Mouse (Mus musculus): ENCODE measurements around the gene Kif28. TPM values are rescaled to one million over a fixed set of nuclear protein-coding genes. Genes with fewer than 3 reads are reported as not detected.
"Not testable (repeated sequence)": the region's sequence is repeated elsewhere in the genome, so short reads cannot be mapped to it uniquely, and the experiment has no call there.

The Kif28 gene
- polyA plus RNA-seq, 1 experiment from 2014 or later, result 0.05 TPM

GRCm38 (mm10) chr1:179734500-179735474, 10.3 kb downstream of the Kif28 start:
- no peak for ATAC-seq (ENCODE audit: low FRiP score, low read depth)
- H3K4me3 ChIP-seq, result no peak overlapping the region
- no peaks in the 10 kb centered on the region for H3K36me3 ChIP-seq
- no peak overlapping the region for H3K4me2 ChIP-seq
- H3K27ac ChIP-seq (replicated peaks), result no peak overlapping the region
- H3K4me1 ChIP-seq (replicated peaks), result no peaks in the 10 kb centered on the region
- no peak overlapping the region for H3K9ac ChIP-seq
- no peaks in the 10 kb centered on the region for H3K9me3 ChIP-seq
- 37% methylated on average over 15 of the region's 15 CpGs for WGBS
- no peaks in the 10 kb centered on the region for H3K27me3 ChIP-seq

DNA sequence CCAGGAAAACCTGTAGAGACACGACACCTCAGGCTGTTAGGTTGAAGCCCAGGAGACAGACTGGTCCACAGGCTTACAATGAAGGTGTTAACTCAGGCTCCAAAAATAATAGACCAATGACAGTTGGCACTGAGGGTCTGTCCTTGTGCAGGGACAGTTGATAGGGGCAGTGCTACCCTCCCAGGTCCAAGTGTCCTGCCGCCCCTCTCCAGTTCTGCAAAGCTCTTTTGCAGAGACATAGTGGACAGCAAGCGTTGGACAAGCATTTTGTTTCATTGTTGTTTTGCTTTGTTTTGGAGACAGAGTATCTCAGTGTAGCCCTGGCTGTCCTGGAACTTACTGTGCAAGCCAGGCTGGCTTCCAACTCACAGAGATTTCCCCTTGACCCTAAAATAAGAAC, 13.7 kb downstream of the Kif28 start:
- no peak for ATAC-seq (ENCODE audit: low FRiP score, low read depth)
- WGBS, result 88% methylated on average over 3 of the region's 3 CpGs
- H3K27ac ChIP-seq (replicated peaks), result no peak overlapping the region

DNA sequence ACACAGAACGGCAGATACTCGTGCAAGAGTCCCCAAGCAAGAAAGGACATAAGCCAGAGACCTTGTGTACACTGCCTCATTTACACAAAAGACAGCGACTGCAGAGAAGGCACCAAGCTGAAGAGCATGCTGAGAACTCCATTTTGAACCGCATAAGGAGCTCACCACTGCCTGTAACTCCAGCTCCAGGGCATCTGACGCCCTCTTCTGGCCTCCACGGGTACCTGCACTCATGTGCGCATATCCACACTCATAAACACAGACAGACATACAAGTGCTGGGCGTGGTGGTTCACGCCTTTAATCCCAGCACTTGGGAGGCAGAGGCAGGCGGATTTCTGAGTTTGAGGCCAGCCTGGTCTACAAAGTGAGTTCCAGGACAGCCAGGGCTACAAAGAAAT, 16.4 kb downstream of the Kif28 start:
- no peaks in the 10 kb centered on the region for H3K4me1 ChIP-seq (replicated peaks)
- H3K9ac ChIP-seq, result no peak overlapping the region
- no peaks in the 10 kb centered on the region for H3K27me3 ChIP-seq
- H3K36me3 ChIP-seq, result no peaks in the 10 kb centered on the region
- H3K27ac ChIP-seq (replicated peaks), result no peak overlapping the region
- no peak overlapping the region for H3K4me3 ChIP-seq
- H3K9me3 ChIP-seq, result no peaks in the 10 kb centered on the region
- 90% methylated on average over 10 of the region's 10 CpGs for WGBS
- no peak for ATAC-seq (ENCODE audit: low FRiP score, low read depth)
- no peak overlapping the region for H3K4me2 ChIP-seq

More for the DNA sequence above, 13.7 kb downstream of the Kif28 start:
- no peaks in the 10 kb centered on the region for H3K4me1 ChIP-seq (replicated peaks)
- H3K9ac ChIP-seq, result no peak overlapping the region
- no peaks in the 10 kb centered on the region for H3K9me3 ChIP-seq
- H3K4me2 ChIP-seq, result no peak overlapping the region
- H3K27me3 ChIP-seq, result no peaks in the 10 kb centered on the region
- no peaks in the 10 kb centered on the region for H3K36me3 ChIP-seq
- no peak overlapping the region for H3K4me3 ChIP-seq

- H3K4me3 ChIP-seq, result no peak overlapping the region
- H3K4me1 ChIP-seq (replicated peaks), result no peaks in the 10 kb centered on the region
- H3K4me2 ChIP-seq, result no peak overlapping the region
- H3K9me3 ChIP-seq, result no peaks in the 10 kb centered on the region
- no peaks in the 10 kb centered on the region for H3K27me3 ChIP-seq
- H3K36me3 ChIP-seq, result no peaks in the 10 kb centered on the region
- H3K27ac ChIP-seq (replicated peaks), result no peak overlapping the region
- H3K9ac ChIP-seq, result no peak overlapping the region
- WGBS, result 70% methylated on average over 8 of the region's 8 CpGs
- no peak for ATAC-seq (ENCODE audit: low FRiP score, low read depth)
Measured at GRCm38 (mm10) chr1:179722811-179723469, 22.1 kb downstream of the Kif28 start.

DNA sequence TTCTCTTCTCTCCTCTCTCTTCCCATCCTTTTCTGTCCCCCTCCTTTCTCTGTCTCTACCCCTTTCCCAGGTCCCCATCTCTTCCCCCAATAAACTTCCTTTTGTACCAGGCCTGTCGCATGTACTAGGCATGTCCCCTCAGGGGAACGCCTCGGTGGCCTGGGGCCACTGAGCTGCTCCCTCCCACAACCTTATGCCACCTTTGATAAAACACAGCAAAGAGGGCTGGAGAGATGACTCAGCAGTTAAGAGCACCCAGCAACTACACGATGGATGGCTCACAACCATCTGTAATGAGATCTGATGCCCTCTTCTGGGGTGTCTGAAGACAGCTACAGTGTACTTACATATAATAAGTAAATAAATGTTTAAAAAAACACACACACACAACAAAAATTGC, 29.3 kb downstream of the Kif28 start:
- Histone ChIP-seq H3K36me3 (no peaks in the 10 kb centered on the region), H3K4me3 (no peak overlapping the region), H3K9ac (no peak overlapping the region), H3K27me3 (no peaks in the 10 kb centered on the region), H3K4me1 (replicated peaks) (no peaks in the 10 kb centered on the region), H3K27ac (replicated peaks) (no peak overlapping the region), H3K4me2 (no peak overlapping the region), H3K9me3 (no peaks in the 10 kb centered on the region)
- 94% methylated on average over 4 of the region's 4 CpGs for WGBS
- no peak for ATAC-seq (ENCODE audit: low FRiP score, low read depth)

- not testable (repeated sequence) for H3K4me1 ChIP-seq (replicated peaks); H3K4me2 ChIP-seq; H3K9me3 ChIP-seq; ATAC-seq (ENCODE audit: low FRiP score, low read depth); H3K4me3 ChIP-seq; H3K36me3 ChIP-seq; H3K27ac ChIP-seq (replicated peaks); H3K27me3 ChIP-seq; H3K9ac ChIP-seq
- WGBS, result 91% methylated on average over 4 of the region's 4 CpGs
Measured at GRCm38 (mm10) chr1:179715289-179715688, 29.8 kb downstream of the Kif28 start.

DNA sequence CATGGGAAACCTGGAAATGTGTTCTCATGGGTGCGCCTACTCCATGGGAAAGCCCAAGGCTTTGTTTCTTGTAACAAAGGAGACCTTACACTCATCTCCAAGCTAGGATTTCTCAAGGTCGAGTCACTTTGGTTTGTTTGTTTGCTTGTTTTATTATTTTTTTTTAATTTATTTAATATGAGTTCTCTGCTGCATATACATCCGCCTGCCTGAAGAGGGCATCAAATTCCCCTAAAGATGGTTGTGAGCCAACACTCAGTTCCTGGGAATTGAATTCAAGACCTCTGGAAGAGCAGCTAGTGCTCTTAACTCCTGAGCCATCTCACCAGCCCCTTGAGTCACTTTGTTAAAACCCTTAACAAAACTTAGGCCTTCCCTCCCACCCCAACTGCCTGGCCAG, 31.7 kb downstream of the Kif28 start:
- Histone ChIP-seq H3K9me3 (no peaks in the 10 kb centered on the region), H3K27me3 (no peaks in the 10 kb centered on the region), H3K4me2 (no peak overlapping the region), H3K9ac (no peak overlapping the region), H3K4me1 (replicated peaks) (no peaks in the 10 kb centered on the region), H3K27ac (replicated peaks) (no peak overlapping the region), H3K4me3 (no peak overlapping the region), H3K36me3 (no peaks in the 10 kb centered on the region)
- no peak for ATAC-seq (ENCODE audit: low FRiP score, low read depth)
- 87% methylated on average over 3 of the region's 3 CpGs for WGBS

DNA sequence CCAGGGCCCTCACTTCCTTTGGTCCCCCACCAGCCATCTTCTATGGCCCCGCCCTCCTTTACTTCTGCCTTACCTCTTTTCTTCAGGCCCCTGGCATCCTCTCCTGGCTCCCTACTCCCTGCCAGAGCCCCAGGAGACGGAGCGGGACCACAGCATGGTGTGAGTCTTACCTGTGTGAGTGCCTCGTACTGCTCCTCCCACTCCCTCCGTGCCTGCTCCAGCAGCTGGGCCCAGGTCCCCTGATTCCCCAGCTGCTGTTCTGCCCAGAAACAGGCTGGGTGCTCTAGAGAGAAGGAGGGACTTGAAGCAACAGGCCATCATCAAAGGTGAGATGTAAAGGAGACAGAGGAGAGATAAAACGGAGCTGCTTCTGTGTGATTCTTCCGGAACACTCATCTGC, 32.4 kb downstream of the Kif28 start:
- ATAC-seq (ENCODE audit: low FRiP score, low read depth), result no peak
- Histone ChIP-seq H3K27me3 (no peaks in the 10 kb centered on the region), H3K4me1 (replicated peaks) (no peaks in the 10 kb centered on the region), H3K4me2 (no peak overlapping the region), H3K9ac (no peak overlapping the region), H3K27ac (replicated peaks) (no peak overlapping the region), H3K36me3 (no peaks in the 10 kb centered on the region), H3K9me3 (no peaks in the 10 kb centered on the region), H3K4me3 (no peak overlapping the region)
- 83% methylated on average over 7 of the region's 7 CpGs for WGBS

- Histone ChIP-seq H3K27ac (replicated peaks) (no peak overlapping the region), H3K9me3 (no peaks in the 10 kb centered on the region), H3K4me3 (no peak overlapping the region), H3K4me1 (replicated peaks) (no peaks in the 10 kb centered on the region), H3K36me3 (no peaks in the 10 kb centered on the region), H3K27me3 (no peaks in the 10 kb centered on the region), H3K4me2 (no peak overlapping the region), H3K9ac (no peak overlapping the region)
- WGBS, result 86% methylated on average over 5 of the region's 5 CpGs
- no peak for ATAC-seq (ENCODE audit: low FRiP score, low read depth)
Measured at GRCm38 (mm10) chr1:179710739-179711138, 34.3 kb downstream of the Kif28 start.

DNA sequence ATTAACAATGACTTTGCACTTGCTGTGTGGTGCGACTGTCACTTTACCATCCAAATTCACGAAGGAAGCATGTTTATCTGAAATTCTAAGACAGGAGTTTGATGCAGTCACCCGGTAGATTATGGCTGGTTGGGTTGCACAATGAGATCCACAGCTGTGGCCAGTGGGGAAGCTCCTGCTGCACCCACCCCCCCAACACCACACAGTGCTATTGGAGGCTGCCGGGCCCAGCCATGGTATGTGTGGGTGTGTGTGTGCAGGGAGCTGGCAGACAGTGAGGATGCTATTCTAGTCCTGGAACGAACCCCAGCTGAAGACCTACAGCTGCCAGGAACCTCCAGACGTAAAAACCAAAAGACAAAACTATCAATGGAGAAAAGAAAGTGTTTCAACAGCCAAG, 35.7 kb downstream of the Kif28 start:
- Histone ChIP-seq H3K4me2 (no peak overlapping the region), H3K36me3 (no peaks in the 10 kb centered on the region), H3K27me3 (no peaks in the 10 kb centered on the region), H3K9me3 (no peaks in the 10 kb centered on the region), H3K4me3 (no peak overlapping the region), H3K27ac (replicated peaks) (no peak overlapping the region), H3K4me1 (replicated peaks) (no peaks in the 10 kb centered on the region), H3K9ac (no peak overlapping the region)
- no peak for ATAC-seq (ENCODE audit: low FRiP score, low read depth)
- 81% methylated on average over 6 of the region's 6 CpGs for WGBS

- ATAC-seq (ENCODE audit: low FRiP score, low read depth), result no peak
- H3K27ac ChIP-seq (replicated peaks), result no peak overlapping the region
- WGBS, result 89% methylated on average over 6 of the region's 6 CpGs
Measured at GRCm38 (mm10) chr1:179705154-179705553, 39.9 kb downstream of the Kif28 start.

GRCm38 (mm10) chr1:179704150-179704549, 40.9 kb downstream of the Kif28 start:
- Histone ChIP-seq H3K4me3 (no peak overlapping the region), H3K4me1 (replicated peaks) (no peaks in the 10 kb centered on the region), H3K4me2 (no peak overlapping the region), H3K36me3 (no peaks in the 10 kb centered on the region), H3K27me3 (no peaks in the 10 kb centered on the region), H3K27ac (replicated peaks) (no peak overlapping the region), H3K9ac (no peak overlapping the region), H3K9me3 (no peaks in the 10 kb centered on the region)
- 87% methylated on average over 3 of the region's 3 CpGs for WGBS
- ATAC-seq (ENCODE audit: low FRiP score, low read depth), result no peak

More at GRCm38 (mm10) chr1:179705154-179705553, 39.9 kb downstream of the Kif28 start:
- no peak overlapping the region for H3K4me2 ChIP-seq
- H3K27me3 ChIP-seq, result no peaks in the 10 kb centered on the region
- no peak overlapping the region for H3K9ac ChIP-seq
- H3K4me1 ChIP-seq (replicated peaks), result no peaks in the 10 kb centered on the region
- H3K4me3 ChIP-seq, result no peak overlapping the region
- H3K9me3 ChIP-seq, result no peaks in the 10 kb centered on the region
- H3K36me3 ChIP-seq, result no peaks in the 10 kb centered on the region

Data from hindbrain, embryonic 15.5 days (tissue).